Mouse (Mus musculus) monocyte, adult 5-6 weeks (primary cell): ENCODE data around the gene Dgkg. TPM values are rescaled to one million over a fixed set of nuclear protein-coding genes. Genes with fewer than 3 reads are reported as not detected.

Experiments used
- ATAC-seq: fragments of 153-309, 156-312 bp; replicated peaks from 2 replicates; pipeline ENCODE4 v1.8.0; 2017; ENCODE audit warnings: mild to moderate bottlenecking; ENCODE audit not compliant: low TSS enrichment, insufficient number of reproducible peaks, severe bottlenecking, poor library complexity, low FRiP score
- total RNA-seq: library from RNA; stranded (forward); fragments of 200-1000, 200-491, 200-594 nt; gene quantifications from 3 replicates; pipeline ENCODE4 v1.2.3, GENCODE M21; 2017

Gene Dgkg
- total RNA-seq, 1 experiment from 2014 or later, result 23.7 TPM

DNA sequence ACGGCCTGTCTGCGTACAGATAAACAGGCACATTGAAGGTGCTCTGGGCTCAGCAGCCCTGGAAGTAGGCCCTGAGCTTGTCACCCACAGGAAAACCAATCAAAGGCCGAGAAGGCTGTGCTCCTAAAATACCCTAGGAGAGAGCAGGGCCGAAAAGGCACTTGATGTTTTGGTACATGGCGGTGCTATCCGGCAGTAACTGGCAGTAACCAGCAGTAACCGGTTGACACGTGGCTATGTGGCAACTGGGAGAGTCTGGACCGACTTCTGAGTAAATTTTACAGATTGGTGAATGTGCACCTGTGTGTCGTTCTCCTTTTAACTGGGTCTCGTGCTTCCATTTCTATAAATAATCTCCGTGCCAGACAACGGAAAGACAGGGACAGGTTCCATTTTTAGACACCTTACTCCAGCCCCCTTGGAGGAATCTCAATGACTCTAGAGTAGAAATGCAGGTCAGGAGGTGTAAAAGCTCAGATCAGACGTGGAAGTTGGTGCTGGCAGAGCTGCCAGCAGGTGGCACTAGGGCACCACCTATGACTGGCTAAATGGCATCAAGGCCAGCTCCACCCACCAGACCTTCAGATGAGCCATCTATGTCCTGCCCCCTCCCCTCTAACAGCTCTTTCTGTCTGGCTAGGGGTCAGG, 92.6 kb downstream of the Dgkg start:
- ATAC-seq, result no peak

GRCm38 (mm10) chr16:22563594-22563993, 93.4 kb downstream of the Dgkg start:
- no peak for ATAC-seq

DNA sequence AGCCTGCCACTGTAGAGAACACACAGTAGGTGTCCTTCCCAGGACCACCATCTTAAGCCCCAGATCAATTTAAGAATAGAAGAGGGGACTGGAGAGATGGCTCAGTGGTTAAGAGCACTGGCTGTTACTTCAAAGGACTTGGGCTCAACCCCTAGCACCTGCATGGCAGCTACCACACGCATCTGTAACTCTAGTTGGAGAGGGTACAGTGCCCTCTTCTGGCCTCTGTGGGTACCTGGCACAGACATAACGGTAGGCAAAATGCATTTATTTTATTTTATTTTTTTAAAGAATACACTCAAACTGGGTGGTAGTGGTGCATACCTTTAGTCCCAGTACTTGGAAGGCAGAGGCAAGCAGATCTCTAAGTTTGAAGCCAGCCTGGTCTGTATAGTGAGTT, 102.0 kb downstream of the Dgkg start:
- no peak for ATAC-seq

DNA sequence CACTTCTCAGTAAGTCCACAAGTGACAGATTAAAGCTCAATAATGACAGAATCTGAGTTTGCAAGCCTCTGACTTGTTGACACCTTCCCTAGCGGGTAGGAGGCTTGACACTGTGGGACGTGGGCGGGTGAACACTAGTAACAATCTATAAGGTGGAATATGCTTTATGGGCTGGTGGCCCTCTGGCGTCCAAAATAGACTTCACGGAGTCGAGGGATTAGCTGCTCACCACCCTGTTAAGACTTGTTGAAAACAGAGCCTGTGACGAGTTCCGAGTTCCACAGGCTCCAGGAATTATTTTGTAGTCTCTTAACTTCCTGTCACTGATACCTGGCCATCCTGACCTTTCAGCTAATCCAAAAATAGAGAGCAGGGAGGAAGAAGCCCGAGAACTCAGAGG, 104.7 kb downstream of the Dgkg start:
- no peak for ATAC-seq

DNA sequence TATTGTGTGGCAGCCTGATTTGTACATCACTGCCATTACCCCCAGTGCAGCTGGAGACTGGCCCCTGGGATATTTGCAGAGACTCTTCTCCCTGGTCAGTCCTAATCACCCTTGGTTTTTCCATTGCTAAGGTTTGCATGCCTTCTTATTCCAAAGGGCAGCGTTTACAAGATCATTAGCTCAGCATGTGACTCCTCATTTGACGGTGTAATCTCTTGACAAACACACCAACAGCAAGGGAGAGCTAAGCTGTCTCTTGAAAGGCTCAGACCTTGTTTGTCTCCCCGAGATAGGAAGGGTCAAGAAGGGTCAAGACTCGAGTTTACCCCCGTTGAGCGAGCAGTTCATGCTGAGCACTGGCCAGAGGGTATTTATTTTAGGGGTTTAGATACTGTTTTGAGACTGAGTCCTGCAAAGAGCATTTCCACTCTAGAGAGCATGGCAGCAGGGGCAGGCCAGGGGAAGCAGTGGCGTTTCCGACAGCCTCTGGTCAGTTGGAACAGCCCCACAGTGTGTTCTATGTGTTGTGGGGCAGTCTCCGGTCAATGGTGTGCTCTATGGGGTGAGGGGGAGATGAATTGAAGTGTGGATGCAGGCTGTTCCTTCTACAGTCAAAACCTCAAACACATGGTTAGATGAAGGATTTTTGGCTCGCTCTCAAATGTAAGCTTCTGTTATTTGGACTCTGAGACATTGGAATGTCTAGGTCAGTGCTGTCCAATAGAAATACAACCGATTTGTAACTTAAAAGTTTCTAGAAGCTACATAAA, 105.6 kb downstream of the Dgkg start:
- ATAC-seq, result no peak

DNA sequence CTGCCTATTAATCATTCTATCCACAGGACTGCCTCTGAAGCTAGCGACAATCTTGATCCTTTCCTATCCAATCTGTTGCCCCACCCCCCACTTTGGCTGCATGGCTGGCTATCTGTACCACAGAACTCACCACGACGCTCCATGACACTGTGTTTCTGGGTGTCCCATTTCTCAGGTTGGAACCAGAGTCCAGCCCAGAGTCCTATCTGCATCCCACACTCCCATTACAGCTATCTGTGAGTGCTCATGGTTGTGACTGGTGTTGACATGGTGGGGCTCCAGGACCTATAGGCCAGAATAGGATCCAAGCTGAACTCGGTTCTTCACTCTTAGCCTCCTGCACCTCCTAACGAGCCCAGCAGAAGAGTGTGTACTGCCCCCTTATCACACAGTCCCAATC, 107.7 kb downstream of the Dgkg start:
- no peak for ATAC-seq

GRCm38 (mm10) chr16:22548167-22549080, 108.6 kb downstream of the Dgkg start:
- 0 out of 2 replicates have a peak, but pooled peaks have one; percentile 47 for ATAC-seq

GRCm38 (mm10) chr16:22547741-22548140, 109.3 kb downstream of the Dgkg start:
- ATAC-seq, result no peak

DNA sequence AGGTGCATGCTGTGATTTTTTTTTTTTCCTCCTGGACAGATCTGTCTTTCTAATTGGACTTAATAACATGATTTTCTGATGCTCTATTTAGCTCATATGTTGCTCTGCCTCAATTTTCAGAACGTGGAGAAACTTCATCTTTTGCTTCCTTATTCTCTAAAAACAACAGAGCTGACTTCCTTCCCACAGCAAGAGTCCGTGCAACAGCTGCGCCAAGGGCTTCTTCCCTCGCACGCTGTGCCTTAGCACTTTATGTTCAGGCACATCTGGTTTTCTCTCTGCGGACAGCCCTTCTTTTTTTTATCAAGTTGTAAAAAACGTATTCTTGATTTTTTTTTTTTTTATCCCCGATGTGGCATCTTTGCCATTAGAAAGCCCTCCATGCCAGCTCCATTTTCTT, 111.2 kb downstream of the Dgkg start:
- ATAC-seq, result no peak

DNA sequence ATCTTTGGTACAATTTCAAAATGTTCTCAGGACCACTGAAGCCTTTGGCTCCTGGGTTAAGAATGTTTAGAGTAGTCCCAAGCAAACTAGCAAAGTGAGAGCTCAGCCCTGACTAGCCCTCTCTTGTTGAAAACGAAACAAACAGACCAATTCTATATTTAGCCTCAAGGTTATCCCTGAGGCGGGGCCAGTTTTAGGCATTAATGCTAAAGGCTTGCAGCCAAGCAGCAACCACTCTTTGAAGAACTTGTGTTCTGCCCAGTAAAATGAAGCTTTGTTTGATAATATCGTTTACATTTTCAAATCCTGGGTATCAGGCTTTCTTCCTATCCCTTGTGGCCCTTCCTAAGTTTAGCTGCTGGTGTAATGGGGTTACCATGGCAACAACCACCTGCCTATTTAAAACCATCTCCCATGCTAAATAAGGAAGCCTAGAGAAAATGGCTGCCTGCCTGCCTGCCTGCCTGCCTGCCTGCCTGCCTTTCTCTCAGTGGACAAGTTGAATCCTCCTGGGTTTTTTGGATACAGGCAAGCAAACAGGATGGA, 111.9 kb downstream of the Dgkg start:
- ATAC-seq, result no peak; the same call in 1 of the 2 replicates

DNA sequence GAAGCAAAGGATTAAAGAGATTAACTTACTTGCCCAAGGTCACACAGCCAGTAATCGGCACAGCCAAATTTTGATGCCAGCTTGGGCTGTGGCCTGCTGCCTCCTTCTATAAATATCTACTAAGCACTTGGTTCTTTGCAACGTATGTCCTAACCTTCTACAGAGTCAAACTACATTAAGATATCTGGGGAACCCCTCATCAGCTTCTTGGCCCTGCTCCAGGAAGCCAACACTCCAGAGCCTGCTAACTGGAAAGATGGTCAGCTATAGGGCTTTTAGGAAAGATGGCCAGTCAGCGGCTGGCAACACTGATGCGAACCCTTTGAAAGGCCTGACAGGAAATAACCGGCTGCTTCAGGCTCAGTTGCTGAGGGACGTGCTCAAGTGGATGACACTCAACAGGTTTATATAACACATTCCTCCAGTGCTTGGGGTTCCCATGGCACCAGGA, 114.3 kb downstream of the Dgkg start:
- ATAC-seq, result no peak

DNA sequence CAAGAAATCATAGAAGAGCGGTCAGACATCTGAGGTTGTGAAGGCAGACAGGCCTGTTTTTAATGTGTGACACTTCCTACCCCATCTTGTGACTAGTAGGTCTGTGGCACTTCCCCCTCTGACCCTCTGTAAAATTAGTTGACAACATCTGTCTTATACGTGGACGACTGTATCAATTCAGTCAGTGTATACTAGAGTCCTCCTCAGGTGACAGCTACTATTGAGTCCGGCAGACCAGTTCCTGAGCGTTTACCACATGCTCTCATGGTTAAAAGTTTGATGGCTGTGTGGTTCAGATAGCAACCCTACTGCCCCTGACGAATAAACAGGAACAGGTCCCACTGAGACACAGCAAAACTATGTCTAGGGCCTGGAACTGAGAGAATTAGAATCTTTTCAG, 117.7 kb downstream of the Dgkg start:
- ATAC-seq, result no peak

- no peak for ATAC-seq
Measured at GRCm38 (mm10) chr16:22536581-22537160, 120.3 kb downstream of the Dgkg start.

DNA sequence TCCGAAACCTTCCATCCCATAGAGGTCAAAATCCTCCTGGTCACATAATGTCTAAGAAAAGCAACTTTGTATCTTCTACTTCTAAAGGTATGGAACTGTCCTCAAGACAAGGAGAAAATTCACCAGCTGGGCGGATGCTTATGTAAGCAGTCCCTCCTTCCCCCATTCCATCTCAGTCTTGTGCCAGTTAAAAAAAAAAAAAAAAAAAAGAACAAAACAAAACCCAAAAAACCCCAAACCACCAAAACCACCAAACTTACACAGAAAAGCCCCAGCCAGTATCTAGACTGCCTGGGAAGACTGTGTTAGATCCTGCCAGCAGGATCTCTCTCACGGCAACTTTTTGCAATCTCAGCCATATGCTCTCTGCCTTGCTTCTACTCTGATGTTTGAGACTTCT, 123.9 kb downstream of the Dgkg start:
- no peak for ATAC-seq

DNA sequence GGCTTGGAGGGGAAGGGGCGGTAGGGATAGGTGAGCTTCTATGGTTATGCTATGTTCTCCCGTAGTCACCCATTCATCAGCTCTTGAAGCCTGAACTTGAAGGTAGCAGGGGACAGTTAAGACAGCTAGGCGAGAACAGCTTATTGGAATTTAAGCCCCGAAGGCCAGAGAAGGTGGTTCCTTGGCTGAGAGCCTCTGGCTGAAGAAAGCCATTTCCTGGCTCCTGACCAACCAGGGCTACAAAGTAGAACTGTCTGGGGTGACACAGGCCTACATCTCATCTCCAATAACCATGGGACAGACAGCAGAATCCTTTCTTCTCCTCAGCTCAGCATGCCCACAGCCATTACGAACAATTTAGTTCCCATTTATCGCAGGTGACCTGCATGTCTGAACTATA, 125.2 kb downstream of the Dgkg start:
- no peak for ATAC-seq

DNA sequence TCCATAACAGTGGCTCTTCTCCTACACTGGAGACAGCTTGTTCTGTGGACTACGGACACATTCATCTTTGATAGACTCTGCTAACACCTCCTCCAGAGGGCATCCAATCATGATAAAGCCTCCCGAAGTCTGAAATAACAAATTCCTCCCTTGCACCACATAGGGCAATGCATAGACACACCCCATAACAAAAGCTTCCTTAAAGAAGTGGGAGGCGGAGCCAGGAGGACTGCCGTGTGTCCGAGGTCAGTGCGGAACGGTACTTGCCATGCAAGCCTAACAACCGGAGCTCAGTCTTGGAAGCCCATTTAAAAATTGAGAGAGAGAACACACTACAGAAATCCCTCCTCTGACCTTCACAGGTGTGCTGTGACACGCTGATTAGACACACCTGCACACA, 126.0 kb downstream of the Dgkg start:
- no peak for ATAC-seq

DNA sequence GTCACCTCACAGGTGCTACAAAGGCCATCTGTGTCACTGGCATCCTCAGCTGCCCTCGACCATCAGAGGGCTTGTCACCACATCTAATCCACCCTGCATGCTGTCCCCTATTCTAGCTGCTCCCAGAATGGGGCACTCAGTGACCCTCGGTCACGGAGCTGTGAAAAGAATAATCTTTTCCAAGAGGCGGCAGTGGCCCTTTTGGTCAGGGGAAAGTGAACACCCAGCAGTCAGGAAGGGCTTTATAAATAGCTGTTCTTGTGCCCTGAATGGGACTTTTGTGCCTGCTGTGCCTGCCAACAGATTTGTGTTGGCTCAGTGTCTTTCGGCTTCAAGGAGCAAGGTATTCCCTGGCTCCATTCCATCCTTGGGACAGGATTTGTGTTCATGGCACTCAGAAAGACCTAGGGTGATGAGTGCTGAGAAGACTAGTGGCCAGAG, 129.5 kb downstream of the Dgkg start:
- no peak for ATAC-seq

GRCm38 (mm10) chr16:22526386-22526785, 130.6 kb downstream of the Dgkg start:
- no peak for ATAC-seq
